26 mouse cellular contexts compared by ENCODE assay signal in the genomic region with DNA sequence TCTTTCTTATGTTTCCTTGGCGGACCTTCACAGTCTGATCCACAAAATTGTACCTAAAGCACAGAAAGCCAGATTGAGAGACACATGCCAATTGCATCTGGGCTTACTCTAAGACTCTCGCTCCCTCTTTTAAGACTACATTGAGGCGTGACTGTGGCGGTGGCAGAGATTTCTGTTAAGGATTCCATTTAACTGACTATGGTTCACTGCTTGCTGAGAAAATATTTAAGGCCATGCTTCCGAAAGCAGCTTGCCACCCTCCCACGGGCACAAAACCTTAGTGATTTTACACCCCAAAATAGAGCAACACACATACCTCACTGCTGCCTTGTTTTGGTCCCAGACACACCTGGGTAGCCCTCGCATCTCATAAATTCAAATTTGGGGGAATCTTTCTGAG.
DNase-seq lines count a peak whose midpoint lies in the region; ATAC-seq and TF ChIP-seq lines count a peak whose summit lies in the region.
"Had no signal": no experiment of that assay in that cellular context is flagged by ENCODE, and none has a peak within 500 bp of the region (broad histone marks: within the 10 kb centered on the region; RNA-seq: fewer than 3 reads in every experiment).

No protein-coding gene starts in this region.

- ATAC-seq in frontal cortex, adult (ENCODE audit: low TSS enrichment): peak; percentile 78
- ATAC-seq: forebrain, embryonic 13.5 days; inflammation-experienced regulatory T-cells, adult 6 months; liver, embryonic 12.5 days; liver, postnatal 0 days; Patski had no signal

- no peak for DNase-seq in frontal cortex, postnatal 14 days (ENCODE audit: low spot score in 2 of 2)
- peak; percentile 21 for DNase-seq in left cerebral cortex, adult 11 months (ENCODE audit: low spot score)
- DNase-seq in left cerebral cortex, postnatal 4 days: no peak
- DNase-seq in left cerebral cortex, adult 2 months (ENCODE audit: extremely low spot score in 1 of 2, low spot score in 2 of 2): peak in 1 of 2 experiments; percentile 37
- peak; percentile 32 to 45 for DNase-seq in right cerebral cortex, postnatal 36 days (ENCODE audit: low spot score in 2 of 2)
- no peak for DNase-seq in gastrocnemius, adult 2 months
- no peak for DNase-seq in embryonic facial prominence, embryonic 10.5 days (ENCODE audit: low spot score)
- DNase-seq: adrenal gland, postnatal 10 days; cerebellum, adult 11 months; gastrocnemius, postnatal 14 days; heart, postnatal 14 days; kidney, adult 11 months; kidney, postnatal 14 days; liver, postnatal 0 days had no signal

- H3K36me3 ChIP-seq in embryonic facial prominence, embryonic 10.5 days (replicated peaks): no peaks in the 10 kb centered on the region
- H3K36me3 ChIP-seq: hindbrain, embryonic 10.5 days; hindbrain, embryonic 15.5 days; limb, embryonic 13.5 days; liver, embryonic 12.5 days; midbrain, embryonic 12.5 days; neural tube, embryonic 12.5 days had no signal

- no peaks in the 10 kb centered on the region for H3K27me3 ChIP-seq in embryonic facial prominence, embryonic 10.5 days (replicated peaks; ENCODE audit: low read depth, poor library complexity, severe bottlenecking)
- H3K27me3 ChIP-seq: forebrain, embryonic 13.5 days; hindbrain, embryonic 15.5 days; limb, embryonic 13.5 days; liver, embryonic 12.5 days; megakaryocyte, embryonic 14.5 days; midbrain, embryonic 12.5 days; neural tube, embryonic 12.5 days had no signal

- H3K4me1 ChIP-seq in embryonic facial prominence, embryonic 10.5 days: no peaks in the 10 kb centered on the region
- H3K4me1 ChIP-seq: forebrain, embryonic 13.5 days; hindbrain, embryonic 10.5 days; hindbrain, embryonic 15.5 days; limb, embryonic 13.5 days; liver, embryonic 12.5 days; megakaryocyte, embryonic 14.5 days; midbrain, embryonic 12.5 days; neural tube, embryonic 12.5 days had no signal

- no peak overlapping the region for H3K4me3 ChIP-seq in left cerebral cortex, adult 2 months
- no peak overlapping the region for H3K4me3 ChIP-seq in gastrocnemius, adult 2 months
- H3K4me3 ChIP-seq in embryonic facial prominence, embryonic 10.5 days: no peak overlapping the region
- H3K4me3 ChIP-seq: forebrain, embryonic 13.5 days; hindbrain, embryonic 10.5 days; hindbrain, embryonic 15.5 days; limb, embryonic 13.5 days; liver, embryonic 12.5 days; megakaryocyte, embryonic 14.5 days; midbrain, embryonic 12.5 days; myocyte; neural tube, embryonic 12.5 days had no signal

- TF ChIP-seq CTCF in left cerebral cortex, adult 2 months (IDR thresholded peaks at IDR 0.05): no peak
- TF ChIP-seq CTCF in gastrocnemius, adult 2 months (IDR thresholded peaks at IDR 0.05): no peak

- H3K27ac ChIP-seq in left cerebral cortex, adult 2 months: peak overlapping the region; percentile 76
- no peak overlapping the region for H3K27ac ChIP-seq in gastrocnemius, adult 2 months
- no peak overlapping the region for H3K27ac ChIP-seq in embryonic facial prominence, embryonic 10.5 days (replicated peaks)
- H3K27ac ChIP-seq: forebrain, embryonic 13.5 days; hindbrain, embryonic 10.5 days; hindbrain, embryonic 15.5 days; limb, embryonic 13.5 days; liver, embryonic 12.5 days; midbrain, embryonic 12.5 days; neural tube, embryonic 12.5 days had no signal

- intact Hi-C loops in left cerebral cortex, postnatal 4 days (cut with DNase I): no loop called here
- intact Hi-C loops in left cerebral cortex, adult 2 months (cut with DNase I): loop anchor here (1.0 to 5.0 kb wide), 5 partner anchors 48 to 119 kb away; no protein-coding TSS in a partner anchor
- intact Hi-C loops in gastrocnemius, adult 2 months (cut with DNase I): no loop called here

- WGBS in embryonic facial prominence, embryonic 10.5 days: 91% methylated on average over 7 of the region's 7 CpGs

- H3K9me3 ChIP-seq in embryonic facial prominence, embryonic 10.5 days: no peaks in the 10 kb centered on the region
- H3K9me3 ChIP-seq: forebrain, embryonic 13.5 days; hindbrain, embryonic 10.5 days; hindbrain, embryonic 15.5 days; limb, embryonic 13.5 days; liver, embryonic 12.5 days; midbrain, embryonic 12.5 days; neural tube, embryonic 12.5 days had no signal

Comparison
In these comparisons a context has a peak if more than half of its experiments do, and no peak if none do; other contexts are left out.
1. DNase-seq: peak in left cerebral cortex, adult 11 months (single experiment) and right cerebral cortex, postnatal 36 days (2 of 2); none in frontal cortex, postnatal 14 days (0 of 2), left cerebral cortex, postnatal 4 days (single experiment), gastrocnemius, adult 2 months (single experiment) and embryonic facial prominence, embryonic 10.5 days (single experiment).